Mouse (Mus musculus) olfactory bulb, adult 2 months (tissue): ENCODE measurements at regions not wholly inside any gene's neighbourhood (a gene's known extent, or its start where the extent isn't known, plus 50 kb on each side); places are given as distances from the start of the nearest gene placed in this dataset.

ENCODE experiments used
- CTCF ChIP-seq: fragments of 200-500 bp; IDR thresholded peaks from 2 replicates; pipeline ENCODE4 v1.5.1; 2012; ENCODE audit warnings: low read depth, mild to moderate bottlenecking, low read length, moderate library complexity; ENCODE audit not compliant: insufficient read depth
- POLR2A ChIP-seq: fragments of 200-500 bp; IDR thresholded peaks from 2 replicates; pipeline ENCODE4 v1.6.1; 2012; ENCODE audit warnings: mild to moderate bottlenecking, low read depth, low read length, moderate library complexity; ENCODE audit not compliant: insufficient read depth

DNA sequence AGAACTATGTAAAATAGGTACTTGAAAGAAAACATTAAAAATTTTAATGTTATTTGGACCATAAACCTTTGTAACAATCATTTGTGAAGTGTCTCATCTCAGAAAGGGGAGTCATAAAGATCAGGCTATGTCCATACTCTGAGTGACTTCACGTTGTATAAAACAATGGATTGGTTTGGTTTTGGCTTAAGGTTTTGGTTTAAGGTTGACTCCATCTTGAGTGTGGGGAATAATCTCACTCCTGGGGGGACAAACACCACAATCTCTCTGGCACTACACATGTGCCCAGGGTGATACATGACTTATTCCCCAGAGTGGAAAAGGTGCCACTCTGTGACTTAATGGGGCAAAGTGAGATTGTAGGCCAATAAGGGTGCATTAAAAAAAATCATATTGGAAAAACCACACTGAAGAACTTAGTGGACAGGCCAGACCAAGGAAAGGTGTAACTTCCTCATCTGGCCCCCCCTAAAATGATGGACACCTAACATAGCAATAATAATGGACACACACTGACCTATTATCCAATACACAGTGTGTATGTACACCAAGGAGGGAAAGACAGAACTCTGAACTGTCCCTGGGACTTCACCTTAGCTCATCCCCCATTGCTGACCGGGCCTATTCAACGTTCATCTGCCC is 89.2 kb upstream of the Cpsf6 start:
- no peak for TF ChIP-seq POLR2A
- TF ChIP-seq CTCF: no peak
